Mouse (Mus musculus) frontal cortex, postnatal 36 days (tissue): ENCODE data around the gene Ip6k1.
"Not testable (repeated sequence)": the region's sequence is repeated elsewhere in the genome, so short reads cannot be mapped to it uniquely, and the experiment has no call there.

Source experiments
- DNase-seq, 2 experiments: peaks; one replicate each; pipeline ENCODE4 v3.0.0; 2022; ENCODE audit warnings: low spot score in 2 of 2

The Ip6k1 gene

DNA sequence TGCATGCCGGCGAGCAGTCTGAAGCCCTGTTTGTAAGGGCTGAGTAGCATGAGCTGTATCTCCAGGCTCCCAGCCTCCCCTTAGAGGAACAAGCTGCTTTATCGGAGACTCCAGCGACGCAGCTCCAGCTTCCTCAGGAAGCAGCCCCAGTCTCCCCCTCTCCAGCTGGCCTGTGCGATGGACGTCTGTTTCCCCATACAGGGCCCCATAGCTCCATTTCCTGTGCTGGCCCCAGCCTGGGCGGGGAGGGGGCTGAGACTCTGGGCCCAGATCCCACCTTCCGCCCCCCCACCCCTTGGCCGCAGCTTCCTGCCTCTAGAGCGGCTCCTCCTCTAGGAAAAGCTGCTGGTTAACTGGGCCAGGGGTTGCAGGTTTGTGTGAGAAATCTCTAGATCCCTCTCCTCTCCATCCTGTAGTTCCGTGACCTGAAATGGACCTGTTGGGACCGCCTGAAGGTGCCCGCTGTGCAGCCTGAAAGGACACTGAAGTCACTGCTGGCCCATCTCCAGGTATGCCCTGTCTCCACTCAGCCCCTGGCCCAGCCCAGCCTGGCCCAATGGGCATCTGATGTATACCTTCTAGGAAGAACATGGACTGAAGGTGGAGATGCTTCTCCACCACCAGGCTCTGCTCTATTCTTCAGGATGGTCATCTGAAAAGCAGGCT lies 19.5 kb upstream of the Ip6k1 start, which contains the start of gene Gm20661:
Gene Gm20661 (plus strand): TSS at position 378 of the 666 bp plus-strand sequence.
- DNase-seq = no peak

DNA sequence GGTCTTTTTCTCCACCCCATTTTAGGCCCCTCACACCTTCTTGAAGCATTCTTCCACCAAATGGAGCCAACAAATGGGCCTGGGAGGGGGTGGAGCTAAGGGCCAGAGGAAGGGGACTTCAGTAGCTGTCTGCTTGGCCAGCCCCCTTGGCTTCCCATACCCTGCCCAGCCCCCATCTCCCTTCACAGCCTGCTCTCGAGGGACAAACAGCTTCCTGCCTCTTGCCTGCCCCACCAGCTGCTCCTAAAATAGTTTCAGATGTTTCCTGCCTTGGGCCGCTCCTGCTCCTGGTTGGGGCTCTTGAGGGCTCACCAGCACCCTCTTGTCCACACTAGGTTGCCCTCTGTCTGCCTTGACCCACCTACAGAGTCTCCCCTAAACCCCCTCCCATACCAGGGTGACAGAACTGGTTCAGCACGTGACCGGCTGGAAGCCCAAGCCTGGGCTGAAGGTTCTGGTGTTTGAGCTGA lies 18.8 kb upstream of the Ip6k1 start:
- no peak for DNase-seq

DNA sequence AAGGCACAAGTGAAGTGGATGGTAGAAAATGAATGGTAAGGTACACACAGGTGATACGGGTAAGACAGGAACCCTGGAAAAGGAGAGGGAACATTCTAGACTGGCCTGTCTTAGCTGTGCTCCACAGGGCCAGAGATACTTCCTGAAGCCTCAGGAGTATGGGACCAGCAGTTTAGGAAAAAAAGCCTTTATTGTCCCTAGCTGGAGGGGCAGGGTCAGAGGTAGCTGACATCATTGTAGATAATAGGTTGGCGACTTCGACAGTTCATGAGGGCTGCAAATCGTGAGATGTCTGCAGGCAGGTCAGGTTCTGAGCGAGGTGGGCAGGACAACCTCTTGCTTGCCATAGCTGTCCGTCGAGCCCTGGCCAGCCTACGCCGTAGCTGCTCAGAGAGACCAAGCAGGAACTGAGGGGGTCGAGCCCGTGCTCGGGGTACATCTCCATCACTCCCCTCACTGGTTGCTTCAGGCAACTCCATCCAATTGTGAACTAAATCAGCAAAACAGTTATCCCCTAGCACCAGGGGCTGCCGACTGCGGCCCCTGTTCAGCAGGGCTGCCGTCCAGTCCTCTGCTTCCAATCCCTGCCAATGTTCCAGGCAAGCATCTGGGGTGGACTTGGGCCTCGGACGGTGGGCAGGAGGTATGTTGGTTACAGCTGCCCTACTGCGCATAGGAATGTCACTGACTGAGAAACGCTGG lies 18.1 kb upstream of the Ip6k1 start:
- no peak for DNase-seq

DNA sequence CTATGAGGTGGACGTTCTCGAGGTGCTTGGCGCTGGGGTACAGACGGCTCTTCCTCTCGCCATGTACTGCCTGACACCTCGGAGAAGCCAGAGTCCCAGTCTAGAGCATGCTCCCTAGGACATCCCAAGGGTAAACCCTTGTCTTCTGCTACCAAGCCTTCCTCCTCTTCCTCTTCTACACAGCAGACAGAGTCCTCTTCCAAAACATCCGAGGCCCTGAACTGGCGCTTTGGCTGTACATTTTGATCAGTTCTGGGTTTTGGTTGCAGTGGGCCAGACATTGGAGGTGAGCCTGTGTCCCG lies 17.6 kb upstream of the Ip6k1 start:
- DNase-seq = no peak

DNA sequence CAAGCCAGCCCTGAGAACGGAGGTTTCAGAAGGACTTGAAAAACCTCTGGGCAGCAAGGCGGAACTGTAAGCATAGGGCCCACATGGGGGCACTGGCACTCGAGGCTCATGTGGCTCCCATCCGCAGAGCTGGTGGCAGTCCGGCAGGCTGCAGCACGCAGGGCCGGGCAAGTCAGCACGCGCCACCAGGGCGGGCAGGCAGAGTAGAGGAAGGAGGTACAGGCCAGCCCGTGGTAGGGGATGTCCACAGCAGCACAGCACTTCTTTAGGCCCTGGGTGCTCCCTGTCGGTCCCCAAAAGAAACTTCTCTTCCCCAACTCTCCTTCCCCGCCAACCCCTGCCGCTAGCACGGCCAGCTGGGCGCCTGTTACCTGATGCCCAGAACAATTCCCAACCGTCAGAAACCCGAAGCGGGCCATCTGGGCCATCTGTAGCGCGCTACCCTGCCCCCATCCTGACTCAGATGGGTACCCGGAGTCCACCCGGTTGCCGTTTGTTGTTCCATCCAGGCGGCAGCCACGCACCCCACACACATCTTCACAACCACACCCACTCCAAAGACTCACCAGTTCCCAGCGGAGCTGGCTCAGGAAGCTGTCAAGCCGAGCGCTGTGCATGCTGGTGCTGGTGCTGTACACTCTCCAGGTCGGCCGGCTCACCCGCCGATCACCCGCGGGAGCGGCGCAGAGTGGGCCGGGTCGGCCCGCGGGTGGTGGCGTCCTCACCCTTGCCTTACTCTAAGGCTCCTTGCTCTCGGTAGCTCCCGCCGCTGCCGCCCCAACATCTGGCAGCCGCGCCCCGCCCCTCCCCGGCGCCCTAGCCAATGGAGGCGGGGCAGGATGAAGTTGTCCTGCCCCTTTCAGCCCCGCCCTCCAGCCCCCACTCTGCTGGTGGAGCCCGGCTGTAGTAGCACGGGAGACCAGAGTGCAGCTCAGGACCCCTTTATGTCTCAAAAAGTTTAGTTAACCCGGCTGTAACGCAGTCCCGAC lies 16.9 kb upstream of the Ip6k1 start, which contains the start of gene Inka1:
Gene Inka1 (minus strand): TSS at position 749 of the 989 bp plus-strand sequence.
- DNase-seq = peak; percentile 75 to 79

DNA sequence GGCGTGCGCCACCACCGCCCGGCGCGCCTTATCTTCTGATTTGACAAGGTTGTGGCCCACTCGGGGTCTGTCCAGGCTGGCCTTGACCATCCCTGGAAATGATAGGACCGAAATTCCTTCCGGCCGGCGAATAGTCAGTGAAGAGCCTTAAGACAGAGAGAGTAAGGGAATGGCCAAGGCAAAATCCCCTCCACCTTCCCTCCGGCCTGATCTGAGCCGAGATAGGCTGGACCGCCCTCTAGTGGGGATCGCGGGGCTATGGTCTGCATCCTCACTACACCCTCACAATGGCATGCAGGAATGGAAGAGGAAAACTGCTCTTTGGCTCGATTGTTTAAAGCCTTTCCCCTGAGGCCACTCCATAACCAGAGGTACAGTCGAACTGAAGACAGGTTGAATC lies 15.9 kb upstream of the Ip6k1 start:
- DNase-seq = peak; percentile 70

DNA sequence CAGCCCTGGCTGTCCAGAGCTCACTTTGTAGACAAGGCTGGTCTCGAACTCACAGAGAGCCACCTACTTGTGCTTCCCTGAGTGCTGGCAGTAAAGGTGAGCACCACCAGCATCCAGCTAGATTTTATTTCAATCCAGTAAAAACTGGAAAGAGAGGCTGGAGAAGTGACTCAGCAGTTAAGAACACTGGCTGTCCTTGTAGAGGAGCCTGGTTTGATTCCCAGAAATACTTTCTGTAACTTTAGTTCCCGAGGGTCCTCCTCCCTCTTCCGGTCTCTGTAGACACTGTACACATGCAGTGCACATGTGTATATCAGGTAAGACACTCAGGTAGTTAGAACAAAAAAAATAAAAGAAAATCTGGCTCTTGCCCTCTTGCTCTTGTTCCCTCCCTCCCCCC lies 14.4 kb upstream of the Ip6k1 start:
- DNase-seq = no peak

DNA sequence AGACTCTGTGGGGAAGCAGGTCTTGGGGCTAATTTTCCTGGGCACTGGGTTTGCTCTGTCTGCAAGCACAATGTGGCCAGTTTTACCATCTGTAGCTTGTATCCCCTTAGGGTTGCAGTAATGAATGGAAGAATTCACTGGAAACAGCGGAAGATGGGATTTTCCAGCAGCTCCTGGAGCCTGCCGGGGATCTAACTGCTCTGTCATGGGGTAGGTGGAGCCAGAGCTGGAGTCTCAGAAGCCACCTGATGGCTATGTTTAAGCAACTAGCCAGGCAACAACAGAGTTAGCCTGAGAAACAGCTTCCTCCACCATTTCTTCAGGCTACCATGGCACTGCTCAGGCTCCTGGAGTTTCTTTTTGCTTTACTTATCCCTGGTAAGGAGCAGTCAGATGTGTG lies 10.1 kb upstream of the Ip6k1 start, which contains the start of gene Cdhr4:
Gene Cdhr4 (plus strand): TSS at position 301 of the 400 bp plus-strand sequence.
- no peak for DNase-seq

DNA sequence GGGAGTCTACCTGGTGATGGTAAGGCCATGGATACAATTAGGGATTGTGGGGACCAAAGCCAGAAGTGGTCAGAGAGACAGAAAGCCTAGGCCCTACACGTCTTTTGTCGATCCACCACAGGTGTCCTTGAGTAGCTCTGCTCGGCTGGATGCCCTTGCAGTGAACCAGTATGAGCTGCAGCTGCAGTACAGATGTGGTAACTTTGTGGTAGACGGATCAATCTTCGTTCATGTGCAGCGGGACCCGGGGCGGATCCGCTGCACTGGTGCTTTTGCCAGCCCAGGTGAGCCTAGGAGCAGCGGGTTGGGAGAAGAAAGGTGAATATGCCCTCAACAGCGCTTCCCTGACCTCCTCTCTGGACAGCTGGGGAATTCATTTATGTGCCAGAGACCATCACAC lies 9.3 kb upstream of the Ip6k1 start:
- no peak for DNase-seq

DNA sequence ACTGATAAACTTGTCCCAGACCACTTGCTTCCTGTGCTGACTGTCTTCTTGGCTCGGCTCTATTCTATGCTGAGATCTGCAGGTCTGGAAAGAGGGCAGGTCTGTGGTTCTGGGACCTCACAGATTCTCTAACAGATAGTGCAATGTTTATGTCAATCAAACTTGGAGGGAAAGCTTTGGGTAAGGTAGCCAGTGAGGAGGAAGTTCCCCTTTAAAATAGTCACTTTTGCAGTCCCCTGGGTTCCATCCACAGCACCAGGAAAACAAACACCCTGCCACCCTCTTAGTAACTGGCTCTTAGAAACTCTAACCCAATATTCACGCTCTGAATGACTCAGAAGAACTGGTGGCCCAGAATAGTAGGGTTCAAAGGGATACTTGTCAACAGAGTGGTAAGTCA lies 7.8 kb upstream of the Ip6k1 start:
- no peak for DNase-seq

DNA sequence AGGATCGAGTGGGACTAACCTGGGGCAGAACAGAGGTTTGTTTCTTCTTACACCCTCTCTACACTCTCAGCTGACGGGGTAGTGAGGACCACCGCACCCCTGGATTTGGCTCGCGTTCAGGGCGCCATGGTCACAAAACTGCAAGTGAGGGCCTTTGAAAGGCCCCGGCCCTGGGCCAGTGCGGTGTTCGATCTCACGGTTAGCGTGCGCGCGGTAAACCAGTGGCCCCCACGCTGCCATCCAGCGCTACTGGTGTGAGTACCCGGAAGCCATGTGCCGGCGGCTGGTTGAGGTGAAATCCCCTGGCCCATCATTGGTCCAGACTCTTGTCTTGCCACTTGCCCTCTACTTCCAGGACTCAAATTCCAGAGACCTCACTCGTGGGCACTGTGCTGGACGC lies 6.8 kb upstream of the Ip6k1 start:
- DNase-seq = no peak

DNA sequence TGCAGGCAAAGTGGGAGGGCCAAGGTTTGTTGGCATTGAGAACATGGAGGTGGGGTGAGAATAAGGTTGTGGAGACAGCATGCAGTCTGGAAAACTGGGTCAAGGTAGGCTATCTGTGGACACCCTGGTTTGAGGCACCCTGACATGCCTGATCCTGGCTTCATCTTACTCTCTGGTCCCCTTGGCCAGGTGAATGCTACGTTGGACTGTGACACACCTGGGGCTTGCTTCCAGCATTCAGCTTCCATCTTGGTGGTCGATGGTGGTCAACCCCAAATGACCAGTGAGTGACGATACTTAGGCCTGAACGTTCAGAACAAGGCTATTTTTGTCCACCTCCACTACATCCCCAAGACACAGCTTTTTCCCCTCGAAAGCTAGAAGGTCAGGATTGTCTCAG lies 6.3 kb upstream of the Ip6k1 start, which contains the start of gene Gm20662:
Gene Gm20662 (plus strand): TSS at position 301 of the 400 bp plus-strand sequence.
- DNase-seq = no peak

DNA sequence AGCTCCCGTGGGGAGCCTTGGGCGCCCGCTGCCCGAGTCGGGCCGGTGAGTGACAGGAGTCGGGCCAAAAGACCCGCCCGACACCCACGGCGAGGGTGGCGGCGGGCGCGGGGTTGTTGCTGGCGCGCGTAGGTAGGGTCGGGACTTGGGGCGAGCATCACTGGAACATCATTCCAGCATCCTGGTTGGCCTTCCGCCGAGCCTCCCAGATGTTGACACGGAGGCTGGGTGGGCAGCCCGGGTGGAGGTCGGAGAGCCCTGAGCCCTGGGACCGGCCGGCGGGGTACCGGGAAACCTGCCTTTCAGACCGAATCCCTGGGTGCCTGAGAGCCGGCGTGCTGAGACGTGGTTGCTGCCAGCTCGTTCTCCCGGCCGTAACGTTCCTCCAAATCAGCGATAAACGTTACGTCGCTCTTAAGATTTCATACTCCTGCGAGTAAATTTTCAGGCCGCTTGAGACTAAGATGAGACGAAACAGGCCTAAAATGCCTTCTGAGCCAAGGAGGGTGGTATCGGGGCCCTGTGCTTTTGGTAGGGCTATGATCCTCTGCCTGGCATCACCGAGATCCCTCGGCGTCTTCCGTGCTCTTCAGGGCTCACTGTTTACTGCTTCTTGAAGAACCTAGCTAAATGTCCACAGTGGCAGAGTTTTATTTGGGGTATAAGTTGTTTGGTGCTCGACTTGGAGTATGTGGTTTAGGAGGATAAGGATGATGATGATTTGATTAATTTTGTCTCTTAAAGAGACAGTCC lies 653 bp downstream of the Ip6k1 start:
- DNase-seq = peak in 1 of 2 experiments; percentile 36

DNA sequence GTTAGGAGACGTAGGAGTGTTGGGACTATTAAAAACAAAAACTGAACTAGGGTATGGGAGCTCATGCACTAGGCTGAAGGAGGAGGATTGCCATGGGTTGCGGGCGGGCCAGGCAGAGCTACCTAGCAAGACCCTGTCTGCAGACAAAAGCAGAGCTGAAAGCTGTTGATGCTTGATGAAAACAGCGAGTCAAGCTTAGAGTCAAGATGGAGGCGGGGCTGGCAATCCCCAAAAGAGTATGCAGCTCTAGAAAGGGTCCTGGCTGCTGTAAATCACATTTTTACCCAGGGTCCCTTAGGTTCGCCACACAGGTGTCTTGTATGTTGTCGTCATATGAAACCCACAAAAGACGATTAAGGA lies 1.2 kb downstream of the Ip6k1 start:
- no peak for DNase-seq

DNA sequence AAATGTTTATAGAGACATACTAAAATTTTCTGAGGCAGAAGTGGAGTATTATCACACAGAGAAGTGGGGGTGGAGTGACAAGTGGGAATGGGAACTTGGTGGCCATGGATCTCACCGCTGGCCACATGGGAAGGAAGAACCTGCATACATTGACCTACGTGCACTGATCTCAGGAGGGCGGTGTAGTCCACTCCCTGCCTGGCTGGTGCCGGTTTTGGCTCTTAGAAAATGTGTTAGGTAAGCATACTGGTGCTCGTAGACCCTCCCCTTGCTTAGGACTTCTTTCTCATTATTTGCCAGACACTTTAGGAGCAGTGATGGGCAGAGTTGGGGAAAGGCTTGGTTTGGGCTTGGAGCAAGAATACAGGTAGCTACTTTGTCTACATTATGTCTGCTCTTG lies 5.7 kb downstream of the Ip6k1 start:
- DNase-seq = no peak

DNA sequence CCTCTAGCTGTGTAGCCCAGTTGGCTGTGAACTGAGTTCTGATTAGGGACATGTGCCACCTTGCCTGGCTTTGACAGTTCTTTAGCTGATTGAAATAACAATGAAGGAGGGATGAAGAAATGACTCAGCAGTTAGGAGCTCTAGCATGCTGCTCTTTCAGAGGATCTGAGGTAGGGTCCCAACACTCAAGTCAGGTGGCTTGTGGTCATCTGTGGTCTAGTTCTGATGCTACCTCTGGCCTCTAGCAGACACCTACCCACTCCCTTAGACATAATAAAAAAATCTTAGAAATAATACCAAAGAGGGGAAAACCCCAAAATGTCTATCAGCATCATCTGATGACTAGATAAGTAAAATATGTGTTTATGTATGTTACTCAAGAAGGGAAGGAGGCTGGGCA lies 8.1 kb downstream of the Ip6k1 start:
- no peak for DNase-seq

DNA sequence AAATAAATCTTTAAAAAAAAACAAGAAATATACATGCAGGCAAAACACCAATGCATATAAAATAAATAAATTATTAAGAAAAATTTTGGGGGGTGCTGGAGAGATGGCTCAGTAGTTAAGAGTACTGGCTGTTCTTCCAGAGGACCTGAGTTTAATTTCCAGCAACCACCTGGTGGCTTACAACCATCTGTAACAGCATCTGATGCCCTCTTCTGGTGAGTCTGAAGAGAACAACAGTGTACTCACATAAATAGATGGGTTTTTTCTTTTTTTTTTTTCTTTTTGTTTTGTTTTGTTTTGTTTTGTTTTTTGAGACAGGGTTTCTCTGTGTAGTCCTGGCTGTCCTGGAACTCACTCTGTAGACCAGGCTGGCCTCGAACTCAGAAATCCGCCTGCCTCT lies 11.3 kb downstream of the Ip6k1 start:
- not testable (repeated sequence) for DNase-seq

DNA sequence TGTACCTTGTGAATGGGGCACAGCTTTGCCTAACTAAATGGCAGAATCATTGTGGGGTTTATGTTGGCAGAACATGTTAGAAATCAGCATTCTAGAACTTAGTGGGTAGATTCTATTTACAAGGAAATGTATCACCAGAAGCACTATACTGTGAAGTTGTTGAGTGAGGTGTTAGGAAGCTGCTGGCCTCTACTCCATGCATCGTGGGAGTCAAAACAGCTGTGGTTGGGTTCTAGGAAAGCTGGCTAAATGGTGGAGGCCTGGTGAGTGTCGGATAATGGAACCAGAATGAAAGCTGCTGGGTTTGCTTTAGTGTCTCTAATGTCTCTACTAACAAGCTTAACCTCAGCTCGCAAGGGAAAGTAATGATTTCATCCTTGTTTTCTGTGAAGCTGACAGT lies 14.8 kb downstream of the Ip6k1 start:
- DNase-seq = peak; percentile 13 to 55

DNA sequence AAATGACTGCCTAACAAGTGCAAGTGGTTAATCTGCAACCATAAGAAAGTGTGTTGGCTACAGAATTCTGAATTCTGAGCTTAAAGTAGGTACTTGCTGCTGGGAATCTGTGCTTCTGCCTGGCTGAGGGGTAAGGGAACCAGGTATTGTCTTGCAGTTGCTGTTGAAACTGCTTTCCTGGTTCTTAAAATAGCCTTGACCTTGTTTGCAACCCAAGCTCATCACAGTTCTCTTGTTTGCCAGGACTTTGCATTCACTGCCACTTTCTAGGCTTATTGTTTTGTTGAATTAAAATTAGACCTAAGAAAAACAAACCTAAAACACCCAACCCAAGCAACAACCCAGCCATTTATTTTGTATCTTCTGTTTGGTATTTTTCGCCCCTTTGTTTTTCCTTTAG lies 18.4 kb downstream of the Ip6k1 start:
- no peak for DNase-seq

DNA sequence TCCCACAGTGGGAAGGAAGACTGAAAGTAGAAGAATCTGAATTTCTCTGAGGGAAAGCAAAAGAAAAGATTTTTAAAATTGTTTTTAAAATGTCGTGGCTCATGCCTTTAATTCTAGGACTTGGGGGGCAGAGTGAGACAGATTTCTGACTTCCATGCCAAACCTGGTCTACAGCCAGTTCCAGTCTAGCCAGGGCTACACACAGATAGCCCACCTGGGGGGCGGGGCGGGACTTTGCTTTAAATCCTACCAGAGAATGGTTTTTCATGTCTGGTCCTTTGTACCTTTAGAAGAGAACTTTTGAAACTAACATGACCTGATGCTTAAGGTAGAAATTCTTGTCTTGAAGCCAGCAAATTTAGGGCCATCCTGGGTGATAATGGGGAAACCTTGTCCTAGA lies 20.9 kb downstream of the Ip6k1 start:
- no peak for DNase-seq

DNA sequence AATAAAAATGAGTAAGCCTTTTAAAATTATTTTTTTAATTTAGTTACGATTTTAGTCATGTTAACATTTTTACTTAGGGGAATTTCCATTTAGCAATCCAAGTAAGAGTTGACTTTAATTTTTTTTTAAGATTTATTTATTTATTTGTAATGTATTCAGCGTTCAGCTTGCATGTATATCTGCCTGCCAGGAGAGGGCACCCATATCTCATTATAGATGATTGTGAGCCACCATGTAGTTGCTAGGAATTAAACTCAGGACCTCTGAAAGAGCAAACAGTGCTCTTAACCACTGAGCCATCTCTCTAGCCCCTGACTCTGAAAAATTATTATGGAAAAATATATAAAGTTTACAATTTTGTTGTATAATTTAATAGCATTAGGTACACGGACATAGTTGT lies 24.3 kb downstream of the Ip6k1 start:
- DNase-seq = no peak

DNA sequence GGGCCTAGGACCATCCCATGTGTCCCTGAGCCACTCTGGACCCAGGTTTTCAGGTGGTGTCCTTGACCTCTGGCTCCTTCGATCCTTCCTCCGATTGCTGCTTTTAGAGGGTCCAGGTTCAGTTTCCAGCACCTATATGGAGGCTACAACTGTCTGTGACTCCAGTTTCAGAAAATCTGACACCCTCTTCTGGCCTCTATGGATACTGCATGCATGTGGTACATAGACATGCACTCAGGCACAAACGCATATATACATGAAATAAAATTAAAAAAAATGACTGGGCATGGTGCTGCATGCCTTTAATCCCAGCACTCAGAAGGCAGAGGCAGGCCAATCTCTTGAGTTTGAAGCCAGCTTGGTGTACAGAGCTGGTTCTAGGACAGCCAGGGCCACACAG lies 25.6 kb downstream of the Ip6k1 start:
- no peak for DNase-seq
